Mouse (Mus musculus) E14TG2a.4 (cell line): ENCODE measurements around the gene Commd3.

Experiments used
- H3K27me3 ChIP-seq: 2 replicates; pipeline ENCODE4 v1.6.1; 2014; ENCODE audit warnings: low read length, control low read depth; ENCODE audit not compliant: insufficient read depth
- H3K36me3 ChIP-seq: 2 replicates; pipeline ENCODE4 v1.6.1; 2014; ENCODE audit warnings: low read length, control low read depth; ENCODE audit not compliant: insufficient read depth
- H3K4me1 ChIP-seq: replicated peaks from 2 replicates; pipeline ENCODE4 v1.6.1; 2014; ENCODE audit warnings: low read depth, low read length, control low read depth
- H3K4me3 ChIP-seq: replicated peaks from 2 replicates; pipeline ENCODE4 v1.5.1; 2014; ENCODE audit warnings: mild to moderate bottlenecking, low read length
- H3K9me3 ChIP-seq: 2 replicates; pipeline ENCODE4 v1.6.1; 2014; ENCODE audit warnings: low read length, control low read depth
- CTCF ChIP-seq: conservative IDR thresholded peaks from 2 replicates; pipeline ENCODE4 v1.5.1; 2014; ENCODE audit warnings: low read length
- NANOG ChIP-seq: IDR thresholded peaks from 2 replicates; pipeline ENCODE4 v1.6.1; 2014; ENCODE audit warnings: borderline replicate concordance, low read length, mixed read lengths
- POU5F1 ChIP-seq: IDR thresholded peaks from 2 replicates; pipeline ENCODE4 v1.6.1; 2014; ENCODE audit warnings: low read length, borderline replicate concordance

The Commd3 gene

GRCm38 (mm10) chr2:18718521-18718920 is 46.3 kb downstream of the Commd3 start:
- Histone ChIP-seq H3K4me1 (no peaks in the 10 kb centered on the region), H3K36me3 (no peaks in the 10 kb centered on the region), H3K9me3 (no peaks in the 10 kb centered on the region), H3K4me3 (no peak overlapping the region), H3K27me3 (no peaks in the 10 kb centered on the region)
- TF ChIP-seq CTCF (no peak), POU5F1 (no peak), NANOG (no peak)

GRCm38 (mm10) chr2:18722208-18722830 is 50.1 kb downstream of the Commd3 start:
- Histone ChIP-seq H3K9me3 (no peaks in the 10 kb centered on the region), H3K4me1 (no peaks in the 10 kb centered on the region), H3K36me3 (no peaks in the 10 kb centered on the region), H3K4me3 (no peak overlapping the region), H3K27me3 (no peaks in the 10 kb centered on the region)
- TF ChIP-seq POU5F1, result no peak
- no peak for TF ChIP-seq CTCF
- no peak for TF ChIP-seq NANOG

DNA sequence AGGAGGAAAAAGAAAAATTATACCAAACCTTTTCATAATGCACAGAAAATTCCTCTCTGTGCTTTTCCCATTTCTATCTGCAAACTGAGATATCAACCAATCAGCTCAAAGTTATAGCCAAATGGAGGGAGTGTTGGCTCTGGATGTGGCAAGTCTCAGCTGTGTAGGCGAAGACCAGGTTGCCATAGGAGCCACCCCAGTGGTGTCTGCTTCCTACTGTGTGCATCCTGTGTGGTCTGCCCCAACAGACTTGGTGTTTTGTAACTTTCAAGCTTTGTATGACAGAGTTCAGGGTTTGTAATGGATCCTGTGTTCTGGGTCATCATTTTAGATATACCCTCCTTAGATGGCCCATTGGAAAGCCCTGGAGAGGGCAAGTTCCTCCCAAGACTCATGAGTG is 52.3 kb downstream of the Commd3 start:
- H3K27me3 ChIP-seq, result no peaks in the 10 kb centered on the region
- H3K36me3 ChIP-seq, result no peaks in the 10 kb centered on the region
- H3K4me1 ChIP-seq, result no peaks in the 10 kb centered on the region
- H3K4me3 ChIP-seq, result no peak overlapping the region
- no peak for TF ChIP-seq NANOG
- no peak for TF ChIP-seq CTCF
- no peak for TF ChIP-seq POU5F1
- H3K9me3 ChIP-seq, result no peaks in the 10 kb centered on the region
